Mouse (Mus musculus) urinary bladder, adult 2 months (tissue): ENCODE results near the gene Tldc1. TPM values are rescaled to one million over a fixed set of nuclear protein-coding genes. Genes with fewer than 3 reads are reported as not detected.

Experiments
- DNase-seq: peaks from one replicate; pipeline ENCODE4 v3.0.0; 2022; ENCODE audit warnings: low spot score
- polyA plus RNA-seq: library from polyadenylated mRNA; depleted of rRNA; stranded (reverse); fragments of >200 nt; gene quantifications from 2 replicates; pipeline ENCODE4 v1.2.3, GENCODE M21; 2012

Gene Tldc1
- polyA plus RNA-seq, 1 experiment = 16.4 TPM

GRCm38 (mm10) chr8:119765761-119766444 lies 12.3 kb downstream of the Tldc1 start:
- DNase-seq = no peak

- no peak for DNase-seq
These were observed 12.9 kb downstream of the Tldc1 start for GRCm38 (mm10) chr8:119765311-119765710.

GRCm38 (mm10) chr8:119762226-119763220 lies 15.7 kb downstream of the Tldc1 start:
- no peak for DNase-seq

GRCm38 (mm10) chr8:119761692-119762091 lies 16.5 kb downstream of the Tldc1 start:
- no peak for DNase-seq

GRCm38 (mm10) chr8:119756538-119756937 lies 21.7 kb downstream of the Tldc1 start:
- no peak for DNase-seq

GRCm38 (mm10) chr8:119756147-119756461 lies 22.1 kb downstream of the Tldc1 start:
- no peak for DNase-seq

- DNase-seq = no peak
These were observed 22.7 kb downstream of the Tldc1 start for GRCm38 (mm10) chr8:119755238-119756146.

- DNase-seq = no peak
These were observed 33.6 kb downstream of the Tldc1 start for GRCm38 (mm10) chr8:119744604-119745003.

GRCm38 (mm10) chr8:119743291-119744026 lies 34.8 kb downstream of the Tldc1 start:
- no peak for DNase-seq

GRCm38 (mm10) chr8:119742409-119742808 lies 35.8 kb downstream of the Tldc1 start:
- no peak for DNase-seq

GRCm38 (mm10) chr8:119740634-119741033 lies 37.6 kb downstream of the Tldc1 start:
- DNase-seq = no peak

GRCm38 (mm10) chr8:119738129-119738907 lies 39.9 kb downstream of the Tldc1 start:
- DNase-seq = no peak

GRCm38 (mm10) chr8:119737093-119737900 lies 40.9 kb downstream of the Tldc1 start:
- DNase-seq = no peak

- no peak for DNase-seq
These were observed 41.8 kb downstream of the Tldc1 start for GRCm38 (mm10) chr8:119736348-119736917.

GRCm38 (mm10) chr8:119732072-119732471 lies 46.1 kb downstream of the Tldc1 start:
- no peak for DNase-seq

- DNase-seq = no peak
These were observed 49.8 kb downstream of the Tldc1 start for GRCm38 (mm10) chr8:119728351-119728895.

- no peak for DNase-seq
These were observed 51.1 kb downstream of the Tldc1 start for GRCm38 (mm10) chr8:119727093-119727492.

- DNase-seq = no peak
These were observed 53.6 kb downstream of the Tldc1 start for GRCm38 (mm10) chr8:119724596-119724995.

- no peak for DNase-seq
These were observed 54.5 kb downstream of the Tldc1 start for GRCm38 (mm10) chr8:119723676-119724075.
